Mouse (Mus musculus) forebrain, embryonic 11.5 days (tissue): ENCODE results near the gene Lrrc74a. TPM values are rescaled to one million over a fixed set of nuclear protein-coding genes. Genes with fewer than 3 reads are reported as not detected.

Experiments used
- ATAC-seq: fragments of 200-750 bp; cut with Nextera tagmentation; replicated peaks from 2 replicates; pipeline ENCODE4 v1.8.0; 2017; ENCODE audit warnings: moderate TSS enrichment; ENCODE audit not compliant: low FRiP score
- DNase-seq: peaks from one replicate; pipeline ENCODE4 v3.0.0-alpha.2; 2017; ENCODE audit warnings: low spot score
- H3K27ac ChIP-seq: fragments of 300-500 bp; sonication (generic); 2 replicates; pipeline ENCODE4 v1.5.1; 2014; ENCODE audit warnings: low read depth, low read length
- H3K27me3 ChIP-seq: fragments of 300-500 bp; sonication (generic); 2 replicates; pipeline ENCODE4 v1.6.1; 2014; ENCODE audit warnings: mild to moderate bottlenecking, low read length, mixed read lengths; ENCODE audit not compliant: control insufficient read depth, insufficient read depth
- H3K36me3 ChIP-seq: fragments of 300-500 bp; sonication (generic); 2 replicates; pipeline ENCODE4 v1.6.1; 2014; ENCODE audit warnings: mild to moderate bottlenecking, low read length, moderate library complexity, mixed read lengths; ENCODE audit not compliant: control insufficient read depth, insufficient read depth
- H3K4me1 ChIP-seq: fragments of 300-500 bp; sonication (generic); replicated peaks from 2 replicates; pipeline ENCODE4 v1.6.1; 2014; ENCODE audit warnings: low read length, mixed read lengths; ENCODE audit not compliant: control insufficient read depth, insufficient read depth
- H3K4me2 ChIP-seq: fragments of 300-500 bp; sonication (generic); 2 replicates; pipeline ENCODE4 v1.6.1; 2014; ENCODE audit warnings: low read depth, mild to moderate bottlenecking, low read length, moderate library complexity, mixed read lengths; ENCODE audit not compliant: severe bottlenecking
- H3K4me3 ChIP-seq: fragments of 300-500 bp; sonication (generic); 2 replicates; pipeline ENCODE4 v1.5.1; 2014; ENCODE audit warnings: low read depth, low read length
- H3K9ac ChIP-seq: fragments of 300-500 bp; sonication (generic); 2 replicates; pipeline ENCODE4 v1.6.1; 2014; ENCODE audit warnings: low read length
- H3K9me3 ChIP-seq: fragments of 300-500 bp; sonication (generic); 2 replicates; pipeline ENCODE4 v1.6.1; 2016; ENCODE audit warnings: low read length, mixed read lengths; ENCODE audit not compliant: control insufficient read depth
- WGBS: fragments of 180-500 bp; shearing (Covaris S2); extraction: QIAGEN DNeasy Blood & Tissue Kit; methylation state at CpG from one replicate; pipeline ENCODE4 v1.1.7; 2014; 5-methylcytosine and 5-hydroxymethylcytosine counted together
- polyA plus RNA-seq: library from polyadenylated mRNA; unstranded; fragments of >200 nt; fragmentation: Nextera tagmentation; extraction: Ambion mirVana; gene quantifications from 2 replicates; pipeline ENCODE4 v1.2.1, GENCODE M21; 2014

The Lrrc74a gene
- polyA plus RNA-seq, 1 experiment from 2014 or later, result not detected

GRCm38 (mm10) chr12:86692471-86693356 lies 41.5 kb upstream of the Lrrc74a start:
- H3K27ac ChIP-seq, result no peak overlapping the region
- no peaks in the 10 kb centered on the region for H3K9me3 ChIP-seq
- no peak overlapping the region for H3K4me2 ChIP-seq
- 78% methylated on average over 5 of the region's 5 CpGs for WGBS
- H3K9ac ChIP-seq, result no peak overlapping the region
- ATAC-seq (no peak), DNase-seq (no peak)
- no peaks in the 10 kb centered on the region for H3K27me3 ChIP-seq
- H3K4me1 ChIP-seq, result no peaks in the 10 kb centered on the region
- H3K36me3 ChIP-seq, result no peaks in the 10 kb centered on the region; the same call in 1 of the 2 replicates
- H3K4me3 ChIP-seq, result no peak overlapping the region

- Histone ChIP-seq H3K9me3 (no peaks in the 10 kb centered on the region), H3K4me3 (no peak overlapping the region), H3K4me1 (no peaks in the 10 kb centered on the region), H3K36me3 (no peaks in the 10 kb centered on the region; the same call in 1 of the 2 replicates), H3K9ac (no peak overlapping the region), H3K4me2 (no peak overlapping the region), H3K27ac (no peak overlapping the region), H3K27me3 (no peaks in the 10 kb centered on the region)
- no peak for DNase-seq
- no peak for ATAC-seq
These were observed 40.8 kb upstream of the Lrrc74a start for GRCm38 (mm10) chr12:86693389-86693788.

- H3K9me3 ChIP-seq, result no peaks in the 10 kb centered on the region
- H3K4me2 ChIP-seq, result no peak overlapping the region
- H3K27me3 ChIP-seq, result no peaks in the 10 kb centered on the region
- H3K4me3 ChIP-seq, result no peak overlapping the region
- no peak overlapping the region for H3K9ac ChIP-seq
- H3K36me3 ChIP-seq, result no peaks in the 10 kb centered on the region; the same call in 1 of the 2 replicates
- peaks cover under 1% of the 10 kb centered on the region; the same call in 1 of the 2 replicates for H3K4me1 ChIP-seq
- DNase-seq, result no peak
- 94% methylated on average over 1 of the region's 1 CpGs for WGBS
- no peak for ATAC-seq
- H3K27ac ChIP-seq, result no peak overlapping the region
These were observed 39.7 kb upstream of the Lrrc74a start for GRCm38 (mm10) chr12:86694441-86694840.

GRCm38 (mm10) chr12:86697996-86698395 lies 36.2 kb upstream of the Lrrc74a start:
- no peak overlapping the region for H3K27ac ChIP-seq
- H3K4me1 ChIP-seq, result peaks cover 6% of the 10 kb centered on the region; the same call in 1 of the 2 replicates
- 75% methylated on average over 2 of the region's 2 CpGs for WGBS
- H3K4me3 ChIP-seq, result no peak overlapping the region
- no peak overlapping the region for H3K4me2 ChIP-seq
- H3K36me3 ChIP-seq, result no peaks in the 10 kb centered on the region; the same call in 1 of the 2 replicates
- H3K9me3 ChIP-seq, result no peaks in the 10 kb centered on the region
- no peak overlapping the region for H3K9ac ChIP-seq
- DNase-seq (no peak), ATAC-seq (no peak)
- no peaks in the 10 kb centered on the region for H3K27me3 ChIP-seq

GRCm38 (mm10) chr12:86698537-86698936 lies 35.6 kb upstream of the Lrrc74a start:
- Histone ChIP-seq H3K27me3 (no peaks in the 10 kb centered on the region), H3K9me3 (no peaks in the 10 kb centered on the region), H3K4me2 (no peak overlapping the region), H3K4me1 (peaks cover 6% of the 10 kb centered on the region; the same call in 1 of the 2 replicates), H3K4me3 (no peak overlapping the region), H3K9ac (no peak overlapping the region), H3K27ac (no peak overlapping the region), H3K36me3 (no peaks in the 10 kb centered on the region; the same call in 1 of the 2 replicates)
- no peak for ATAC-seq
- no peak for DNase-seq

- Histone ChIP-seq H3K27me3 (no peaks in the 10 kb centered on the region), H3K27ac (peak overlapping the region; percentile 55), H3K36me3 (no peaks in the 10 kb centered on the region; the same call in 1 of the 2 replicates), H3K9ac (peak overlapping the region; percentile 20; the same call in 1 of the 2 replicates), H3K4me3 (no peak overlapping the region), H3K4me2 (no peak overlapping the region), H3K9me3 (no peaks in the 10 kb centered on the region), H3K4me1 (peaks cover 6% of the 10 kb centered on the region; the same call in 1 of the 2 replicates)
- no peak for DNase-seq
- ATAC-seq, result peak; percentile 65
- 40% methylated on average over 19 of the region's 19 CpGs for WGBS
These were observed 33.9 kb upstream of the Lrrc74a start for GRCm38 (mm10) chr12:86699965-86700926.

- WGBS, result 57% methylated on average over 4 of the region's 4 CpGs
- Histone ChIP-seq H3K4me1 (peaks cover 6% of the 10 kb centered on the region; the same call in 1 of the 2 replicates), H3K9me3 (no peaks in the 10 kb centered on the region), H3K4me2 (no peak overlapping the region), H3K4me3 (no peak overlapping the region), H3K9ac (no peak overlapping the region), H3K27ac (peak overlapping the region; percentile 55), H3K36me3 (no peaks in the 10 kb centered on the region; the same call in 1 of the 2 replicates), H3K27me3 (no peaks in the 10 kb centered on the region)
- ATAC-seq (no peak), DNase-seq (no peak)
These were observed 33.2 kb upstream of the Lrrc74a start for GRCm38 (mm10) chr12:86700927-86701310.

GRCm38 (mm10) chr12:86701491-86701890 lies 32.7 kb upstream of the Lrrc74a start:
- H3K9ac ChIP-seq, result no peak overlapping the region
- H3K4me3 ChIP-seq, result no peak overlapping the region
- H3K27ac ChIP-seq, result no peak overlapping the region
- 89% methylated on average over 4 of the region's 4 CpGs for WGBS
- H3K9me3 ChIP-seq, result no peaks in the 10 kb centered on the region
- DNase-seq (no peak), ATAC-seq (no peak)
- H3K27me3 ChIP-seq, result no peaks in the 10 kb centered on the region
- peaks cover 6% of the 10 kb centered on the region; the same call in 1 of the 2 replicates for H3K4me1 ChIP-seq
- H3K4me2 ChIP-seq, result no peak overlapping the region
- H3K36me3 ChIP-seq, result no peaks in the 10 kb centered on the region
